Mouse (Mus musculus) hindbrain, embryonic 12.5 days (tissue): ENCODE results near the gene Sell. TPM values are rescaled to one million over a fixed set of nuclear protein-coding genes. Genes with fewer than 3 reads are reported as not detected.

Experiments
- ATAC-seq: fragments of 200-750 bp; cut with Nextera tagmentation; 2 replicates; pipeline ENCODE4 v1.8.0; 2017; ENCODE audit warnings: moderate TSS enrichment; ENCODE audit not compliant: low FRiP score
- H3K27ac ChIP-seq: fragments of 300-500 bp; sonication (generic); 2 replicates; pipeline ENCODE4 v1.5.1; 2016; ENCODE audit warnings: mild to moderate bottlenecking
- H3K27me3 ChIP-seq: fragments of 300-500 bp; sonication (generic); 2 replicates; pipeline ENCODE4 v1.6.1; 2016; ENCODE audit warnings: mild to moderate bottlenecking
- H3K36me3 ChIP-seq: fragments of 300-500 bp; sonication (generic); 2 replicates; pipeline ENCODE4 v1.6.1; 2016; ENCODE audit warnings: mild to moderate bottlenecking
- H3K4me1 ChIP-seq: fragments of 300-500 bp; sonication (generic); 2 replicates; pipeline ENCODE4 v1.6.1; 2016
- H3K4me2 ChIP-seq: fragments of 300-500 bp; sonication (generic); replicated peaks from 2 replicates; pipeline ENCODE4 v1.6.1; 2016; ENCODE audit warnings: mild to moderate bottlenecking
- H3K4me3 ChIP-seq: fragments of 300-500 bp; sonication (generic); 2 replicates; pipeline ENCODE4 v1.5.1; 2016; ENCODE audit warnings: mild to moderate bottlenecking
- H3K9ac ChIP-seq: fragments of 300-500 bp; sonication (generic); 2 replicates; pipeline ENCODE4 v1.6.1; 2016; ENCODE audit warnings: mild to moderate bottlenecking, moderate library complexity
- H3K9me3 ChIP-seq: fragments of 300-500 bp; sonication (generic); replicated peaks from 2 replicates; pipeline ENCODE4 v1.6.1; 2016; ENCODE audit warnings: mild to moderate bottlenecking
- WGBS: fragments of 180-500 bp; shearing (Covaris S2); methylation state at CpG from one replicate; pipeline ENCODE4 v1.1.7; 2016; 5-methylcytosine and 5-hydroxymethylcytosine counted together
- polyA plus RNA-seq: library from polyadenylated mRNA; unstranded; fragments of >200 nt; fragmentation: Nextera tagmentation; extraction: Ambion mirVana; gene quantifications from 2 replicates; pipeline ENCODE4 v1.2.1, GENCODE M21; 2016

The Sell gene
- polyA plus RNA-seq, 1 experiment from 2014 or later: 0.30 TPM

DNA sequence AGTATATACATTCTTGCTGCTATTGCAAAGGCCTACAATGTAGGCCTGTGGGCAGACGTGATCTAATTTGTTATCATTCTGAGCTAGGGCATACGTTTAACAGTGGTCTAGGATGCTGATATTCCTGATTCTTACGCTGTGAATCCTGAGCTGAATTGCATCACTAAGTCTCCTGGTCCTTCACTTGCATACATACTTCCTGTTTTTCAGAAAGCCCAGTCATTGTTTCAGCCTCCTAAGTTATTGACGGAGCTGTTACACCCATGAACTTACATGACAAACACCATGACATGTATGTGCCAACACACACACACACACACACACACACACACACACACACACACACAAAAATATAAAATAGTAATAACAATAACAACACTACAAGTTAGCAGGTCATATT is 1.7 kb upstream of the Sell start:
- no peaks in the 10 kb centered on the region for H3K36me3 ChIP-seq
- 88% methylated on average over 4 of the region's 4 CpGs for WGBS
- no peaks in the 10 kb centered on the region for H3K9me3 ChIP-seq
- H3K27me3 ChIP-seq: no peaks in the 10 kb centered on the region
- H3K4me3 ChIP-seq: no peak overlapping the region
- no peak overlapping the region for H3K27ac ChIP-seq
- ATAC-seq: no peak
- no peak overlapping the region for H3K4me2 ChIP-seq
- no peak overlapping the region for H3K9ac ChIP-seq
- H3K4me1 ChIP-seq: no peaks in the 10 kb centered on the region

DNA sequence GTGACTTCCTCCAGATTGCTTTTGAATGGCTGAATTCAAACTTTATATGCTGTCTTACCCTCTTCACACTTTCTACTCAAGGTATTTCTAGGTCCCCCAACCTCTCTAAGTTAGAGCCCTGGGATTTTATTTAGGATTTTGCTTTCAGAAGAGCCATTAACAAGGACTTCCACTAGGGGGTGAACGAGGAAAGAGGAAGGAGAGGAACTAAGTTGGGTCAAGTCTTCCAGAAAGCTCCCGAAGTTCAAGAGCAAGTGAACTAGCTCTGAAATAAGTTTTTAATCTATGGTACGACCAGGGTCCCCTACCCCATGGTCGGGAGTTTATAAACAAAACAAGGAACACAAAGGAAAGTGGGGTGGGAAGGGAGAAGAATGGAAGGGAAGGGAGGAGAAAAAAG is 504 bp upstream of the Sell start:
- Histone ChIP-seq H3K9me3 (no peaks in the 10 kb centered on the region), H3K27ac (no peak overlapping the region), H3K4me1 (no peaks in the 10 kb centered on the region), H3K9ac (no peak overlapping the region), H3K27me3 (no peaks in the 10 kb centered on the region), H3K36me3 (no peaks in the 10 kb centered on the region), H3K4me2 (no peak overlapping the region), H3K4me3 (no peak overlapping the region)
- no peak for ATAC-seq
- WGBS: 55% methylated on average over 4 of the region's 4 CpGs

- 63% methylated on average over 2 of the region's 2 CpGs for WGBS
- no peak overlapping the region for H3K27ac ChIP-seq
- H3K9ac ChIP-seq: no peak overlapping the region
- no peak overlapping the region for H3K4me2 ChIP-seq
- no peak for ATAC-seq
- H3K9me3 ChIP-seq: no peaks in the 10 kb centered on the region
- H3K36me3 ChIP-seq: no peaks in the 10 kb centered on the region
- no peak overlapping the region for H3K4me3 ChIP-seq
- no peaks in the 10 kb centered on the region for H3K4me1 ChIP-seq
- H3K27me3 ChIP-seq: no peaks in the 10 kb centered on the region
Measured at GRCm38 (mm10) chr1:164062856-164063255, 1.1 kb downstream of the Sell start.

GRCm38 (mm10) chr1:164063745-164064144 is 2.0 kb downstream of the Sell start:
- H3K36me3 ChIP-seq: no peaks in the 10 kb centered on the region
- 76% methylated on average over 3 of the region's 3 CpGs for WGBS
- ATAC-seq: no peak
- no peak overlapping the region for H3K9ac ChIP-seq
- H3K4me2 ChIP-seq: no peak overlapping the region
- no peaks in the 10 kb centered on the region for H3K27me3 ChIP-seq
- H3K27ac ChIP-seq: no peak overlapping the region
- no peak overlapping the region for H3K4me3 ChIP-seq
- H3K4me1 ChIP-seq: no peaks in the 10 kb centered on the region
- H3K9me3 ChIP-seq: no peaks in the 10 kb centered on the region

GRCm38 (mm10) chr1:164069261-164069660 is 7.5 kb downstream of the Sell start:
- no peak overlapping the region for H3K4me2 ChIP-seq
- H3K4me3 ChIP-seq: no peak overlapping the region
- H3K36me3 ChIP-seq: no peaks in the 10 kb centered on the region
- no peak overlapping the region for H3K9ac ChIP-seq
- H3K27ac ChIP-seq: no peak overlapping the region
- no peaks in the 10 kb centered on the region for H3K4me1 ChIP-seq
- no peak for ATAC-seq
- H3K27me3 ChIP-seq: no peaks in the 10 kb centered on the region
- no peaks in the 10 kb centered on the region for H3K9me3 ChIP-seq

- no peak overlapping the region for H3K27ac ChIP-seq
- no peaks in the 10 kb centered on the region for H3K9me3 ChIP-seq
- no peak overlapping the region for H3K4me3 ChIP-seq
- H3K4me2 ChIP-seq: no peak overlapping the region
- WGBS: 92% methylated on average over 4 of the region's 4 CpGs
- H3K36me3 ChIP-seq: no peaks in the 10 kb centered on the region
- H3K27me3 ChIP-seq: no peaks in the 10 kb centered on the region
- H3K4me1 ChIP-seq: no peaks in the 10 kb centered on the region
- ATAC-seq: no peak
- no peak overlapping the region for H3K9ac ChIP-seq
Measured at GRCm38 (mm10) chr1:164070461-164070860, 8.7 kb downstream of the Sell start.

DNA sequence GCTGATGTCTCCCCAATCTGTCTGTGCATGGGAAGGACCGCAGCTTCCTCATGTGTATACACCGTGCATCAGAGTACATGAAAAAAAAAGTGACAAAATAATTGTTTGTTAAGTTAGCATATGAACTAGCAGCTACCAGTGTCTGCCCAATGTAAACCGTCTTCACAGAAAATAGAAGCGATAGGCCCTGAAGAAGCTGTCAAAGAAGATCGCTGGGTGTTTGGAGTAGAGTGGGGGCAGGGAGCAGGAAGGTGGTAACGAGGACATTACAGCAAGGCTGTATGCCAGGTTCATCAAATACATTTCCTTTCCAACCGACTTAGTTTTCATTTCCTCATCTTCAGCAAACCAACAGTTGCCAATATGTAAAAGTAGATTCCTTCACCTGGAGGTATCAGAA is 9.3 kb downstream of the Sell start:
- no peak for ATAC-seq
- Histone ChIP-seq H3K9me3 (no peaks in the 10 kb centered on the region), H3K4me3 (no peak overlapping the region), H3K27ac (no peak overlapping the region), H3K36me3 (no peaks in the 10 kb centered on the region), H3K9ac (no peak overlapping the region), H3K4me1 (no peaks in the 10 kb centered on the region), H3K4me2 (no peak overlapping the region), H3K27me3 (no peaks in the 10 kb centered on the region)
- WGBS: 88% methylated on average over 7 of the region's 7 CpGs

- H3K4me1 ChIP-seq: no peaks in the 10 kb centered on the region
- WGBS: 85% methylated on average over 4 of the region's 4 CpGs
- H3K9me3 ChIP-seq: no peaks in the 10 kb centered on the region
- H3K4me3 ChIP-seq: no peak overlapping the region
- no peaks in the 10 kb centered on the region for H3K36me3 ChIP-seq
- no peak overlapping the region for H3K27ac ChIP-seq
- no peak overlapping the region for H3K9ac ChIP-seq
- H3K4me2 ChIP-seq: no peak overlapping the region
- no peaks in the 10 kb centered on the region for H3K27me3 ChIP-seq
- no peak for ATAC-seq
Measured at GRCm38 (mm10) chr1:164072001-164072400, 10.2 kb downstream of the Sell start.

DNA sequence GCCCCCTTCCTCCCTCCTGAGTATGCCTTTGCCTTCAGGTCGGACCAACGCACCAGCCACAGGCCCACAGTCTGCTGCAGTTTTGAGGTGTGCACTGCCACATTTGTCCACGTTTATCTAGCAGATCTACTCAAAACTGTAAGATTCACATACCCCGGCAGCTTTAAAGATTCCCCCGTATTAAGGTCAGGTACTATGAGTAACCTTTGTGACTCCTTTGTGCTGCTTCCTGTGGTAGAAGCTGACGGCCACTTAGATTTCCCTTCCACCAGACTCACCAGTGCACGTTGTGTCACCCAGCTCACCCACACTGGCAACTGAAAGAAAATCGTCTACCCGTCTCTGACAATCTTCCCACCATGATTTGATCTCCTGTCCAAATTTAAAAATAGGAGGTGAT is 11.3 kb downstream of the Sell start:
- H3K27ac ChIP-seq: no peak overlapping the region
- H3K27me3 ChIP-seq: no peaks in the 10 kb centered on the region
- no peak overlapping the region for H3K9ac ChIP-seq
- WGBS: 88% methylated on average over 9 of the region's 9 CpGs
- no peaks in the 10 kb centered on the region for H3K9me3 ChIP-seq
- ATAC-seq: no peak
- no peaks in the 10 kb centered on the region for H3K4me1 ChIP-seq
- H3K4me2 ChIP-seq: no peak overlapping the region
- no peak overlapping the region for H3K4me3 ChIP-seq
- H3K36me3 ChIP-seq: no peaks in the 10 kb centered on the region

DNA sequence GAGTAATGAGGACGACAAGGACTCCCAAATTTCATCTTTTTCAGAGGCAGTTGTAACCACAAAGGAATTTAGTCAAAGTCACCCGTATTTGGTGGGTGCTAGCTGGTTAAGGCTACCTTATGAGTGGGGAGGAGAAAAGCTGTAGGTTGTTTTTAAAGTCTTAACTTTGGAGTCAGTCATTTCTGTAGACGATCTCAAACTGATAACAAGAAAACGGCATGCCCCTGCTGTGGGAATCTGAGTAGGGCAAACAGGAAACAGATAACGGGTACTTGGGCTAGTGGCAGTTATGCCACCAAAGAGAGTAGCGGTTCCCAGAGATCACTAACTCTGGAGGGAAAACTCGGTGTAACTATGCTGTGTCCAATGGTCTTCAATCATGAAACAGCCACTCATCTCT is 12.0 kb downstream of the Sell start:
- H3K4me2 ChIP-seq: no peak overlapping the region
- H3K27ac ChIP-seq: no peak overlapping the region
- H3K4me1 ChIP-seq: no peaks in the 10 kb centered on the region
- no peaks in the 10 kb centered on the region for H3K27me3 ChIP-seq
- no peak overlapping the region for H3K9ac ChIP-seq
- no peaks in the 10 kb centered on the region for H3K9me3 ChIP-seq
- no peak for ATAC-seq
- no peak overlapping the region for H3K4me3 ChIP-seq
- WGBS: 86% methylated on average over 7 of the region's 7 CpGs
- H3K36me3 ChIP-seq: no peaks in the 10 kb centered on the region

DNA sequence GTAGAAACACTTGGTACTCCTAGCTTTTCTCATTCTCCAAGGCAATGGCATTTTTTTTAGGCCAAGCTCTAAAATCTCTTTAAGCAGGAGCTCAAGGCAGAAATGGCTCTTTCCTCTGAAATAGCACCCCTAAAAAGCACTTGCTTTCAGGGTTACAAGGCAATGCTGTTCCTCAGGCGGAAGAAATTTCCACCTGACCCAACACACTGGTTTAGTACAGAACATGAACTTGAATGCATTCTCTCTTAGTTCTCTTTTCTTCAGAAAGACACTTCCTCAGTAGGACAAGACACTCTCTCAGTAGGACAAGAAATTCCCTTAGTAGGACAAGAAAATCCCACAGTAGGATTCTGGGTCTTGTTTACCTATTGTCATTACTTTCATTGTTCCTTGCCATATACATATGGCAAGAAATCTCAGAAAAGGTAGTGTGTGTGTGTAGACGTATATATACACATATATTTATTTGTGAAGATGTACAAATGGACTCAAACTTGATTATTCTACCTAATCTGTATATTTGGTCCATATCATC is 12.9 kb downstream of the Sell start:
- H3K9ac ChIP-seq: no peak overlapping the region
- no peaks in the 10 kb centered on the region for H3K4me1 ChIP-seq
- no peaks in the 10 kb centered on the region for H3K9me3 ChIP-seq
- H3K27ac ChIP-seq: no peak overlapping the region
- H3K4me2 ChIP-seq: no peak overlapping the region
- H3K27me3 ChIP-seq: no peaks in the 10 kb centered on the region
- no peak overlapping the region for H3K4me3 ChIP-seq
- H3K36me3 ChIP-seq: no peaks in the 10 kb centered on the region
- WGBS: 95% methylated on average over 2 of the region's 2 CpGs
- no peak for ATAC-seq

DNA sequence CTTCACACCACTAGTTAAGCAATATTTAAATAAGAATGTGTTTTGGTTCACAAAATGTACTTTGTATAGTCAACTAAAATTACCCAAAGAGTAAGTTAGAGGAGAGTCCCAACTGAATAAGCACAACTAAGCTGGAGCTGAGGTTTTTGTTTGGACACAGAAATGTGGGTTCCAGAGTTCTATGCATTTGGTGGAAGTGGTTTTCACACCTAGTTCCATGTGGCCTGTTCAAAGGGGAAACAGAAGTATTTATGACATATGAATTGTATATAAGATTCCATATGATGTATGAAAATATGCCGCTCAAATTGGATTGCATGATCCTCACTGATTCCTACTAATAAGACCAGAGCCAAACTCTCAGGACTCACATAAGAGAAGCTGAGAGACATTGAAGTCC is 13.6 kb downstream of the Sell start:
- no peaks in the 10 kb centered on the region for H3K4me1 ChIP-seq
- no peak overlapping the region for H3K4me3 ChIP-seq
- no peak for ATAC-seq
- WGBS: 100% methylated on average over 1 of the region's 1 CpGs
- H3K4me2 ChIP-seq: no peak overlapping the region
- no peaks in the 10 kb centered on the region for H3K9me3 ChIP-seq
- no peaks in the 10 kb centered on the region for H3K27me3 ChIP-seq
- no peak overlapping the region for H3K27ac ChIP-seq
- H3K36me3 ChIP-seq: no peaks in the 10 kb centered on the region
- H3K9ac ChIP-seq: no peak overlapping the region

- no peak overlapping the region for H3K27ac ChIP-seq
- H3K4me3 ChIP-seq: no peak overlapping the region
- ATAC-seq: no peak
- H3K4me1 ChIP-seq: no peaks in the 10 kb centered on the region
- no peaks in the 10 kb centered on the region for H3K9me3 ChIP-seq
- H3K4me2 ChIP-seq: no peak overlapping the region
- WGBS: 81% methylated on average over 1 of the region's 1 CpGs
- no peak overlapping the region for H3K9ac ChIP-seq
- no peaks in the 10 kb centered on the region for H3K27me3 ChIP-seq
- no peaks in the 10 kb centered on the region for H3K36me3 ChIP-seq
Measured at GRCm38 (mm10) chr1:164076441-164076840, 14.7 kb downstream of the Sell start.

GRCm38 (mm10) chr1:164077031-164077430 is 15.2 kb downstream of the Sell start:
- no peak overlapping the region for H3K9ac ChIP-seq

More at GRCm38 (mm10) chr1:164077031-164077430, 15.2 kb downstream of the Sell start:
- ATAC-seq: no peak
- no peaks in the 10 kb centered on the region for H3K9me3 ChIP-seq
- H3K4me1 ChIP-seq: no peaks in the 10 kb centered on the region
- H3K27me3 ChIP-seq: no peaks in the 10 kb centered on the region
- WGBS: 97% methylated on average over 3 of the region's 3 CpGs
- H3K36me3 ChIP-seq: no peaks in the 10 kb centered on the region
- H3K27ac ChIP-seq: no peak overlapping the region
- no peak overlapping the region for H3K4me2 ChIP-seq
- H3K4me3 ChIP-seq: no peak overlapping the region
